Mouse (Mus musculus) hindbrain, embryonic 16.5 days (tissue): ENCODE data around the gene Ing4. TPM values are rescaled to one million over a fixed set of nuclear protein-coding genes. Genes with fewer than 3 reads are reported as not detected.

Experiments used
- ATAC-seq: fragments of 200-750 bp; cut with Nextera tagmentation; 2 replicates; pipeline ENCODE4 v1.8.0; 2017; ENCODE audit warnings: moderate TSS enrichment, moderate library complexity
- H3K27ac ChIP-seq: fragments of 300-500 bp; sonication (generic); 2 replicates; pipeline ENCODE4 v1.5.1; 2014; ENCODE audit warnings: low read depth, mild to moderate bottlenecking, control low read depth, low read length, moderate library complexity
- H3K27me3 ChIP-seq: fragments of 300-500 bp; sonication (generic); replicated peaks from 2 replicates; pipeline ENCODE4 v1.6.1; 2014; ENCODE audit warnings: low read length; ENCODE audit not compliant: control insufficient read depth, insufficient read depth
- H3K36me3 ChIP-seq: fragments of 300-500 bp; sonication (generic); 2 replicates; pipeline ENCODE4 v1.6.1; 2014; ENCODE audit warnings: mild to moderate bottlenecking, low read length, moderate library complexity, mixed read lengths; ENCODE audit not compliant: control insufficient read depth, insufficient read depth
- H3K4me1 ChIP-seq: fragments of 300-500 bp; sonication (generic); 2 replicates; pipeline ENCODE4 v1.6.1; 2014; ENCODE audit warnings: low read depth, low read length; ENCODE audit not compliant: control insufficient read depth, insufficient read depth
- H3K4me2 ChIP-seq: fragments of 300-500 bp; sonication (generic); 2 replicates; pipeline ENCODE4 v1.6.1; 2014; ENCODE audit warnings: mild to moderate bottlenecking, low read length, control low read depth, moderate library complexity
- H3K4me3 ChIP-seq: fragments of 300-500 bp; sonication (generic); 2 replicates; pipeline ENCODE4 v1.5.1; 2014; ENCODE audit warnings: mild to moderate bottlenecking, low read length, control low read depth, moderate library complexity
- H3K9ac ChIP-seq: fragments of 300-500 bp; sonication (generic); 2 replicates; pipeline ENCODE4 v1.6.1; 2014; ENCODE audit warnings: low read depth, mild to moderate bottlenecking, control low read depth, low read length, moderate library complexity
- H3K9me3 ChIP-seq: fragments of 300-500 bp; sonication (generic); 2 replicates; pipeline ENCODE4 v1.6.1; 2014; ENCODE audit warnings: mild to moderate bottlenecking, low read length, moderate library complexity; ENCODE audit not compliant: control insufficient read depth
- WGBS: fragments of 180-500 bp; shearing (Covaris S2); extraction: QIAGEN DNeasy Blood & Tissue Kit; methylation state at CpG from one replicate; pipeline ENCODE4 v1.1.7; 2014; 5-methylcytosine and 5-hydroxymethylcytosine counted together
- polyA plus RNA-seq: library from polyadenylated mRNA; unstranded; fragments of >200 nt; fragmentation: Nextera tagmentation; extraction: Ambion mirVana; gene quantifications from 2 replicates; pipeline ENCODE4 v1.2.1, GENCODE M21; 2015

Gene Ing4
- polyA plus RNA-seq, 1 experiment from 2014 or later = 133 TPM

- no peak overlapping the region for H3K27ac ChIP-seq
- H3K4me1 ChIP-seq = peaks cover 16% of the 10 kb centered on the region
- 40% methylated on average over 14 of the region's 14 CpGs for WGBS
- H3K36me3 ChIP-seq = peaks cover 14% of the 10 kb centered on the region
- no peak for ATAC-seq
- H3K4me3 ChIP-seq = peak overlapping the region; percentile 77; the same call in 1 of the 2 replicates
- peak overlapping the region; percentile 80; the same call in 1 of the 2 replicates for H3K4me2 ChIP-seq
- H3K9ac ChIP-seq = no peak overlapping the region
- no peaks in the 10 kb centered on the region for H3K9me3 ChIP-seq
- H3K27me3 ChIP-seq = peaks cover 14% of the 10 kb centered on the region
These were observed 40.5 kb upstream of the Ing4 start for GRCm38 (mm10) chr6:124999091-124999490.

- H3K4me1 ChIP-seq = peaks cover 16% of the 10 kb centered on the region
- WGBS = 45% methylated on average over 10 of the region's 10 CpGs
- no peak overlapping the region; the same call in 1 of the 2 replicates for H3K4me2 ChIP-seq
- no peak for ATAC-seq
- no peaks in the 10 kb centered on the region for H3K9me3 ChIP-seq
- peaks cover 14% of the 10 kb centered on the region for H3K36me3 ChIP-seq
- H3K27ac ChIP-seq = no peak overlapping the region
- peaks cover 14% of the 10 kb centered on the region for H3K27me3 ChIP-seq
- H3K9ac ChIP-seq = no peak overlapping the region
- H3K4me3 ChIP-seq = no peak overlapping the region
These were observed 40.0 kb upstream of the Ing4 start for GRCm38 (mm10) chr6:124999546-124999945.

GRCm38 (mm10) chr6:125003706-125004105 lies 35.9 kb upstream of the Ing4 start:
- H3K4me2 ChIP-seq = no peak overlapping the region
- peaks cover 14% of the 10 kb centered on the region for H3K36me3 ChIP-seq
- no peak overlapping the region for H3K4me3 ChIP-seq
- H3K9ac ChIP-seq = no peak overlapping the region
- H3K27me3 ChIP-seq = peaks cover 12% of the 10 kb centered on the region
- no peaks in the 10 kb centered on the region for H3K9me3 ChIP-seq
- 47% methylated on average over 3 of the region's 3 CpGs for WGBS
- peaks cover 3% of the 10 kb centered on the region for H3K4me1 ChIP-seq
- ATAC-seq = no peak
- no peak overlapping the region for H3K27ac ChIP-seq

DNA sequence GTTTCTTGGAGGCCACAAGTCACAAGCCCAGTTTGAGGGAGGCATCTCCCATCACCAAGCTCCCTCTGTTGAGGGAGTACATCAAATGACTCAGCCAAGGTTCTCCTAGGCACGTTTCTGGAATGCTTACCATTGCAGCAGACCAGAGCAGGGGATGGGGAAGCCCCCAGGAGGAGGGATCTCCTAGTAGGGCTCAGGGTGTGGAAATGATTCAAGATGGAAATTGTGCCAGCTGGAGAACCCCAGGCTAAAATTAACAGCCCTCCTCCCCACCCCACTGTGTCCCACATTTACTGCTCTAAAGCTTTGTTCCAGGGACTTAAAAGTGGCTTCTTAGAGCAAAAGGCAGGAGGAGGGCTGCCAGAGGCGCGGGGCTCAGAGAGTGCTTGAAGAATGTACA lies 34.5 kb upstream of the Ing4 start:
- WGBS = 31% methylated on average over 3 of the region's 3 CpGs
- H3K9me3 ChIP-seq = no peaks in the 10 kb centered on the region
- no peak overlapping the region for H3K27ac ChIP-seq
- H3K9ac ChIP-seq = no peak overlapping the region
- peaks cover 5% of the 10 kb centered on the region for H3K27me3 ChIP-seq
- H3K4me3 ChIP-seq = no peak overlapping the region
- H3K4me2 ChIP-seq = no peak overlapping the region
- peaks cover 3% of the 10 kb centered on the region for H3K4me1 ChIP-seq
- peaks cover 7% of the 10 kb centered on the region for H3K36me3 ChIP-seq
- ATAC-seq = no peak

- H3K27me3 ChIP-seq = no peaks in the 10 kb centered on the region
- H3K9ac ChIP-seq = peak overlapping the region; percentile 65
- peak overlapping the region; percentile 87 for H3K4me3 ChIP-seq
- H3K4me1 ChIP-seq = peaks cover 17% of the 10 kb centered on the region
- peak; percentile 0; the same call in 1 of the 2 replicates for ATAC-seq
- WGBS = 43% methylated on average over 13 of the region's 13 CpGs
- no peaks in the 10 kb centered on the region for H3K36me3 ChIP-seq
- H3K9me3 ChIP-seq = no peaks in the 10 kb centered on the region
- peak overlapping the region; percentile 69 for H3K4me2 ChIP-seq
- H3K27ac ChIP-seq = peak overlapping the region; percentile 100
These were observed 31.5 kb upstream of the Ing4 start for GRCm38 (mm10) chr6:125008060-125008459.

GRCm38 (mm10) chr6:125008586-125009128 lies 30.9 kb upstream of the Ing4 start:
- Histone ChIP-seq H3K27me3 (no peaks in the 10 kb centered on the region), H3K27ac (peak overlapping the region; percentile 100), H3K4me2 (peak overlapping the region; percentile 79), H3K4me1 (peaks cover 17% of the 10 kb centered on the region), H3K9me3 (no peaks in the 10 kb centered on the region), H3K36me3 (no peaks in the 10 kb centered on the region), H3K9ac (peak overlapping the region; percentile 96), H3K4me3 (peak overlapping the region; percentile 87)
- under 1% methylated on average over 34 of the region's 34 CpGs for WGBS
- ATAC-seq = peak; percentile 97

- no peak for ATAC-seq
- peak within 1 kb of the TSS; percentile 100 for H3K27ac ChIP-seq
- peak within 1 kb of the TSS; percentile 79 for H3K4me2 ChIP-seq
- H3K9me3 ChIP-seq = no peaks in the 10 kb centered on the region
- no peaks in the 10 kb centered on the region for H3K27me3 ChIP-seq
- H3K36me3 ChIP-seq = no peaks in the 10 kb centered on the region; the same call in 1 of the 2 replicates
- H3K4me3 ChIP-seq = peak within 1 kb of the TSS; percentile 87
- peak within 1 kb of the TSS; percentile 96 for H3K9ac ChIP-seq
- H3K4me1 ChIP-seq = peaks cover 17% of the 10 kb centered on the region
- 0% methylated on average over 3 of the region's 3 CpGs for WGBS
These were observed 30.6 kb upstream of the Ing4 start, which contains the start of gene Zfp384 for GRCm38 (mm10) chr6:125009129-125009180. TSS of gene Zfp384 (plus strand) at chr6:125009145.

- Histone ChIP-seq H3K27ac (peak overlapping the region; percentile 100), H3K4me3 (peak overlapping the region; percentile 87), H3K4me1 (peaks cover 17% of the 10 kb centered on the region), H3K9me3 (no peaks in the 10 kb centered on the region), H3K9ac (peak overlapping the region; percentile 96), H3K27me3 (no peaks in the 10 kb centered on the region), H3K4me2 (peak overlapping the region; percentile 79), H3K36me3 (no peaks in the 10 kb centered on the region; the same call in 1 of the 2 replicates)
- ATAC-seq = peak; percentile 87
- WGBS = under 1% methylated on average over 61 of the region's 78 CpGs
These were observed 30.1 kb upstream of the Ing4 start for GRCm38 (mm10) chr6:125009181-125010073.

GRCm38 (mm10) chr6:125017682-125018081 lies 21.9 kb upstream of the Ing4 start:
- over 99% methylated on average over 3 of the region's 3 CpGs for WGBS
- no peak overlapping the region for H3K9ac ChIP-seq
- no peak for ATAC-seq

More at GRCm38 (mm10) chr6:125017682-125018081, 21.9 kb upstream of the Ing4 start:
- H3K36me3 ChIP-seq = peaks cover 12% of the 10 kb centered on the region
- H3K4me2 ChIP-seq = no peak overlapping the region
- no peaks in the 10 kb centered on the region for H3K9me3 ChIP-seq
- no peak overlapping the region for H3K4me3 ChIP-seq
- no peaks in the 10 kb centered on the region for H3K27me3 ChIP-seq
- H3K4me1 ChIP-seq = 0 out of 2 replicates have a peak, but pooled peaks cover 3% of the 10 kb centered on the region
- no peak overlapping the region for H3K27ac ChIP-seq
